Mouse (Mus musculus): Measurements from ENCODE around the gene Unc13a. TPM values are rescaled to one million over a fixed set of nuclear protein-coding genes. Genes with fewer than 3 reads are reported as not detected.
"Not testable (repeated sequence)": the region's sequence is repeated elsewhere in the genome, so short reads cannot be mapped to it uniquely, and the experiment has no call there.

The Unc13a gene
- polyA plus RNA-seq, 1 experiment from 2014 or later: 13.0 TPM

- H3K36me3 ChIP-seq (ENCODE audit: poor library complexity, severe bottlenecking): no peaks in the 10 kb centered on the region
- 89% methylated on average over 3 of the region's 3 CpGs for WGBS
- H3K9me3 ChIP-seq (replicated peaks): no peaks in the 10 kb centered on the region
- H3K4me1 ChIP-seq: 0 out of 2 replicates have a peak, but pooled peaks cover 8% of the 10 kb centered on the region
- no peak for ATAC-seq
- no peak overlapping the region for H3K27ac ChIP-seq
- no peak overlapping the region for H3K4me2 ChIP-seq
- H3K9ac ChIP-seq: no peak overlapping the region
- H3K27me3 ChIP-seq: peaks cover 78% of the 10 kb centered on the region
- no peak overlapping the region for H3K4me3 ChIP-seq
Measured at GRCm38 (mm10) chr8:71702923-71703322, 31.4 kb upstream of the Unc13a start.

- H3K9ac ChIP-seq: no peak overlapping the region
- no peak overlapping the region for H3K4me2 ChIP-seq
- no peak overlapping the region for H3K27ac ChIP-seq
- 0 out of 2 replicates have a peak, but pooled peaks cover 8% of the 10 kb centered on the region for H3K4me1 ChIP-seq
- no peaks in the 10 kb centered on the region for H3K9me3 ChIP-seq (replicated peaks)
- no peak for ATAC-seq
- WGBS: 40% methylated on average over 4 of the region's 4 CpGs
- no peaks in the 10 kb centered on the region for H3K36me3 ChIP-seq (ENCODE audit: poor library complexity, severe bottlenecking)
- H3K27me3 ChIP-seq: peaks cover 77% of the 10 kb centered on the region
- no peak overlapping the region for H3K4me3 ChIP-seq
Measured at GRCm38 (mm10) chr8:71702087-71702432, 30.5 kb upstream of the Unc13a start.

GRCm38 (mm10) chr8:71701414-71702086 lies 30.0 kb upstream of the Unc13a start, which contains the start of gene B3gnt3:
B3gnt3 (minus strand) TSS chr8:71701789.
- H3K9ac ChIP-seq: no peak within 1 kb of the TSS
- 18% methylated on average over 32 of the region's 34 CpGs for WGBS
- H3K27me3 ChIP-seq: peaks cover 82% of the 10 kb centered on the region
- H3K4me3 ChIP-seq: no peak within 1 kb of the TSS
- H3K36me3 ChIP-seq (ENCODE audit: poor library complexity, severe bottlenecking): no peaks in the 10 kb centered on the region
- ATAC-seq: no peak
- 0 out of 2 replicates have a peak, but pooled peaks cover 8% of the 10 kb centered on the region for H3K4me1 ChIP-seq
- no peaks in the 10 kb centered on the region for H3K9me3 ChIP-seq (replicated peaks)
- H3K4me2 ChIP-seq: peak within 1 kb of the TSS; percentile 2; the same call in 1 of the 2 replicates
- no peak within 1 kb of the TSS for H3K27ac ChIP-seq

DNA sequence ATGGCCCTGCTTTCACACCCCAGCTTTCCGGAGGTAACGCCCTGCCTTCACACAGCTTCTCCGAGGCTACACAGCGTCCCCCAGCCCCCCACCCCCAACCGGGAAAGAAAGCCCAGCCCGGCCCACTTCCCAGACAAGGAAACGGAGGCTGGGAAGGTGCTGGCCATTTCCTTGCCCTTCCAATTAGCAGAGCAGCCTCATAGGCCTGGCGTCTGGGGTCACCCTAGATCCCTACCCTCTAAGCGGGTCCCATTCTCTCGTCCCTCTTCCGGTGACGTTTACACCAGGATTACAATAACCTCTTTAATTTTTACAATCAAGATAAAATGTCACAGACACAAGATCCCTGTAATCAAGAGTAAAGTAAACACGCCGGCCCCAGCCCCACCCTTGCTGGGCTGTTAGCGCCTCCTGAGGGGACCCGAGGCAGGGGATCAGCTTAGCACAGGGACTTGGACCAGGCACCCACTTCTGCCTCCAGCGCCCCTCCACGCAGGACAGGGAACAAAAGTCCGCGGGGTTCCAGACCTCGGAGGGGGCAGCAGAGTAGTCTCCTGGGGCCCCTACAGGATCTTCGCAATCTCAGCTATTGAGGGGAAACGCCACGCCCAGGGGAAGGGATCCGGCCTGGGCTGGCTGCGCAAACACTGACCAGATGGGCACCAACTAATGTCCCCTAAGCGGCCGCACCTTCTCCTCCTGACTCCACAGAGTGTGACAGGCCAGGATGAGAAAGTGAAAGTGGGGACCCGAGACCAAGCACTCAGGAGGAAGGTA lies 29.1 kb upstream of the Unc13a start:
- H3K4me3 ChIP-seq: no peak overlapping the region
- 10% methylated on average over 29 of the region's 29 CpGs for WGBS
- H3K9me3 ChIP-seq (replicated peaks): no peaks in the 10 kb centered on the region
- H3K27me3 ChIP-seq: peaks cover 86% of the 10 kb centered on the region
- 0 out of 2 replicates have a peak, but pooled peaks cover 8% of the 10 kb centered on the region for H3K4me1 ChIP-seq
- H3K9ac ChIP-seq: no peak overlapping the region
- ATAC-seq: no peak
- H3K36me3 ChIP-seq (ENCODE audit: poor library complexity, severe bottlenecking): no peaks in the 10 kb centered on the region
- H3K4me2 ChIP-seq: peak overlapping the region; percentile 2; the same call in 1 of the 2 replicates
- no peak overlapping the region for H3K27ac ChIP-seq

DNA sequence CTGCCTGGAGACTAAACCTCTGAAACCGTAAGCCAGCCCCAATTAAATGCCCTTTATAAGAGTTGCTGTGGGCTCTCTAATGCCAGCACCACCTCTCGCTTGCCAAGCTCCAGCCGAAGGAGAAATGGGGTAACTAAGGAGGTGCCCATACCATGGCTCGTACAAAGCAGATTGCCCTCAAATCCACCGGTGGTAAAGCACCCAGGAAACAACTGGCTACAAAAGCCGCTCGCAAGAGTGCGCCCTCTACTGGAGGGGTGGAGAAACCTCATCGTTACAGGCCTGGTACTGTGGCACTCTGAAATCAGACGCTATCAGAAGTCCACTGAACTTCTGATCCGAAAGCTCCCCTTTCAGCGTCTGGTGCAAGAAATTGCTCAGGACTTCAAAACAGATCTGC lies 23.9 kb upstream of the Unc13a start:
- H3K9me3 ChIP-seq (replicated peaks): not testable (repeated sequence)
- WGBS: 64% methylated on average over 12 of the region's 12 CpGs

DNA sequence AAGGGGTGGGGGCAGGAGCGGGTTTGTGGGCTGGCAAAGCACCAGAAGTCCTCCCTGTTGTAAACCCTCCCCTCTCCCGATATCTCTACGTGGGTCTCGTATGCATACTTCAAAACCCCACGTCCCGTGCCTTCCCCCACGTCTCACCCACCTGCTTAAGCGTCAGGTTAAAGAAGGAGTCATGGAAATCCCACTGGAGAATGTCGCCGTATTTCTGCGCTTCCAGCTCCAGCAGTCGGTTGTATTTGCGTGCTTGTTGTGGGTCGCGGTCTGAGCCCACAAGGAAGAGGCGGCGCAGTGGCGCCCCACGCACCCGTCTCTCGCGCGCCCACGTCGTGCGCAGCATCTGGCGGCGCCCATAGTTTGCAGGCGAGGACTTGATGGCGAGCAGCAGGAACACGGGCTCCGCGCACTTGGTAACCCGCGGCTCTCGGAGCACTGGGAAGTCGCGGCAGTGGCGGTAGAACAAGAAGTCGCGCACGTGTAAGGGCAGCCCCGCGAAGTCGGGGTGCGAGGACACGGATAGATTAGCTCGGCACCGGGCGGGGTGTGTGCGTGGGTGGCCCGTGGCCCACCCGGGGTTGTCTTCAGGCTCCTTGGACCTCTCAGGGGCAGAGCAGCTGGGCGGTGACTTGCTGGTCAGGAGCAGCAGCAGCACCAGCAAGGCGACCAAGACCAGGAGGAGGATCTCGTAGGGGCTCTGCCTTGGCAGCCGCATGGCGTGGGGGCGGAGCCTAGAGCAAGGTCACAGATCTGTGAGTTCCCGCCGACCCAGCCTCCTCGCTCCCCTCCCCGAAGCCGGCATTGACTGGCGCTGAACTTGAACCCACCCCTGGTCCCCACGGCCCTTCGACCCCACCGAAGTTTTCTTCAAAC lies 21.8 kb upstream of the Unc13a start:
- Histone ChIP-seq H3K9me3 (replicated peaks) (no peaks in the 10 kb centered on the region), H3K4me3 (0 out of 2 replicates have a peak overlapping the region, but pooled peaks have one; percentile 11), H3K27me3 (peaks cover 91% of the 10 kb centered on the region), H3K4me1 (peaks cover 12% of the 10 kb centered on the region), H3K9ac (no peak overlapping the region), H3K4me2 (peak overlapping the region; percentile 27), H3K27ac (no peak overlapping the region), H3K36me3 (ENCODE audit: poor library complexity, severe bottlenecking) (no peaks in the 10 kb centered on the region)
- ATAC-seq: peak; percentile 59; the same call in 1 of the 2 replicates
- WGBS: 9% methylated on average over 68 of the region's 68 CpGs

More for the DNA sequence above, 23.9 kb upstream of the Unc13a start:
- H3K4me1 ChIP-seq: peaks cover 14% of the 10 kb centered on the region
- not testable (repeated sequence) for H3K27ac ChIP-seq; H3K9ac ChIP-seq; H3K4me2 ChIP-seq; H3K4me3 ChIP-seq; ATAC-seq; H3K36me3 ChIP-seq (ENCODE audit: poor library complexity, severe bottlenecking)
- H3K27me3 ChIP-seq: peaks cover 91% of the 10 kb centered on the region

DNA sequence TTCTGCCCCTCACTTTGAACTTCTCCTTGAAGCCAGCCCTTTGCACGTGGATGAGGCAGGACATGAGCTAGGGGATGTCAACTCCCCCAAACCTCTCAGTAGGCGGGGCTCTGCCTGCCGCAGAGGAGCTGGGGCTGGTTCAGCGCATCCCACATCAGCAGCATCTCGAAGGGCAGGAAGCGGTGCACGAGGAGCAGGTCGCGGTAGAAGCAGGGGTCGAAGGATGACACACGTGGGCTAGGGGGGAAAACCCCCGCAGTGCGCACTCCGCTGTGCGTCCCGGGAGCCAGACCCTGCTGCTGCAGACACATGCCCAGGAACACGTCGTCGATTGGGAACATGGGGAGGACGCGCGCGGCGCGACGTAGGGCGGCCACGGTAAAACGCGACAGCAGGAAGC lies 21.0 kb upstream of the Unc13a start:
- Histone ChIP-seq H3K36me3 (ENCODE audit: poor library complexity, severe bottlenecking) (no peaks in the 10 kb centered on the region), H3K27me3 (peaks cover 96% of the 10 kb centered on the region), H3K4me2 (0 out of 2 replicates have a peak overlapping the region, but pooled peaks have one; percentile 16), H3K27ac (no peak overlapping the region), H3K9me3 (replicated peaks) (no peaks in the 10 kb centered on the region), H3K9ac (no peak overlapping the region), H3K4me1 (peaks cover 12% of the 10 kb centered on the region), H3K4me3 (peak overlapping the region; percentile 10; the same call in 1 of the 2 replicates)
- ATAC-seq: peak; percentile 26
- WGBS: 2% methylated on average over 30 of the region's 30 CpGs

DNA sequence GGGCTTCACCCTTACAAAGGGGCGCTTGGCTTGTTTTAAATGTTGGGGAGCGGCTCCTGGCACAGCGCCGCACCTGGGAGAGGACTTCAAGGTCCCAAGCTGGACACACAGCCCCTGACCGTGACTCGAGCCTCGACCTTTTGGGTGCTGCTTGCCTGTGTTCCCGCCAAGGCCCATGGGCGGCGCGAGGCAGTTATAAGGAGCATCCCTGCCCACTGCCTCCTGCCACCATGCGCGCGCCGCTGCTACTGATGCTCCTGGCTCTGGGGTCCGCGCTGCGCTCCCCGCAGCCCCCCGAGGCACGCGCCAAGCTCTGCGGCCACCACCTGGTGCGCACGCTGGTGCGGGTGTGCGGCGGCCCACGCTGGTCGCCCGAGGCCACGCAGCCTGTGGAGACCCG lies 17.5 kb upstream of the Unc13a start, which contains the start of gene Insl3:
TSS of gene Insl3 (plus strand) at position 187 of the 400 bp plus-strand sequence.
- Histone ChIP-seq H3K4me3 (no peak within 1 kb of the TSS), H3K4me1 (peaks cover 26% of the 10 kb centered on the region), H3K9ac (no peak within 1 kb of the TSS), H3K9me3 (replicated peaks) (no peaks in the 10 kb centered on the region), H3K4me2 (no peak within 1 kb of the TSS), H3K27me3 (peaks cover 100% of the 10 kb centered on the region), H3K27ac (no peak within 1 kb of the TSS), H3K36me3 (ENCODE audit: poor library complexity, severe bottlenecking) (no peaks in the 10 kb centered on the region)
- ATAC-seq: no peak
- 3% methylated on average over 33 of the region's 33 CpGs for WGBS

DNA sequence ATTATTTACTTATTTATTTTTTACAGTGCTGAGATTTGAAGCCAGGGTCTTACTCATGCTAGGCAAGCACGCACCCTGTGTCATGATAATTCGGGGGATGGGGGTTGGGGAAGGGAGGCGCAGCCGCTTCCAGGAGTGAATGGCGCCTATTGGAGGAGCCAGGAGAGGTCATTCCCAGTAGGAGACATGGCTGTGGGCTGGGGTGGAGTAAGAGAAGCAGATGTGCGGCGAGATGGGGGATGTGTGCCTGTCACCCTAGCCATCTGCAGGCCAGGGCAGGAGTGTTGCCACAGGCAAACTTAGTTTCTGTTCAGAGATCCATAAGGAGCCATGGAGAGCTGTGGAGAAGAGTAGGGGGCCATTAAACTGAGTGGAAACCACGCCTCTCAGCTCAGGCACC lies 16.1 kb upstream of the Unc13a start:
- Histone ChIP-seq H3K9ac (no peak overlapping the region), H3K27ac (no peak overlapping the region), H3K4me2 (no peak overlapping the region), H3K36me3 (ENCODE audit: poor library complexity, severe bottlenecking) (no peaks in the 10 kb centered on the region), H3K4me3 (no peak overlapping the region), H3K27me3 (peaks cover 100% of the 10 kb centered on the region), H3K9me3 (replicated peaks) (no peaks in the 10 kb centered on the region), H3K4me1 (peaks cover 17% of the 10 kb centered on the region)
- ATAC-seq: no peak
- under 1% methylated on average over 8 of the region's 8 CpGs for WGBS

GRCm38 (mm10) chr8:71686143-71686734 lies 14.7 kb upstream of the Unc13a start:
- H3K4me2 ChIP-seq: peak overlapping the region; percentile 56
- peaks cover 100% of the 10 kb centered on the region for H3K27me3 ChIP-seq
- no peak overlapping the region for H3K27ac ChIP-seq
- H3K4me1 ChIP-seq: peaks cover 14% of the 10 kb centered on the region
- 0 out of 2 replicates have a peak overlapping the region, but pooled peaks have one; percentile 45 for H3K9ac ChIP-seq
- H3K36me3 ChIP-seq (ENCODE audit: poor library complexity, severe bottlenecking): no peaks in the 10 kb centered on the region
- under 1% methylated on average over 23 of the region's 23 CpGs for WGBS
- ATAC-seq: peak; percentile 62
- H3K4me3 ChIP-seq: peak overlapping the region; percentile 33
- H3K9me3 ChIP-seq (replicated peaks): no peaks in the 10 kb centered on the region

DNA sequence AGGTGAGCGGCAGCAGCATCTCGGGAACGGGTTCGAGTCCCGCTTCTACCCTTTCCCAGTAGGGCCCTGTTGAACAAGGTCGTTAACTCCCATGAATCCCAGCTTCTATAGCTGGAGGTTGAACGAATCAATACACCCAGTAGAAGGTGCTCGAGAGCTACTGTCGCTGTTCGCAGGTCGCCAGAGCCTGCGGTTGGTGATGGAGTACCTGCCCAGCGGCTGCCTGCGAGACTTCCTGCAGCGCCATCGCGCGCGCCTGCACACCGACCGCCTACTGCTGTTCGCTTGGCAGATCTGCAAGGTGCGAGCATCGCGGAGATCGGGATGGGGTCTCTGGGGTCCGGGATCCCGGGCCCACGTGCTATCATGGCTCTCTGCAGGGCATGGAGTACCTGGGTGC lies 14.0 kb upstream of the Unc13a start:
- Histone ChIP-seq H3K4me3 (peak overlapping the region; percentile 33), H3K9ac (peak overlapping the region; percentile 45), H3K4me2 (peak overlapping the region; percentile 56), H3K36me3 (ENCODE audit: poor library complexity, severe bottlenecking) (no peaks in the 10 kb centered on the region), H3K4me1 (peaks cover 14% of the 10 kb centered on the region), H3K9me3 (replicated peaks) (no peaks in the 10 kb centered on the region), H3K27ac (no peak overlapping the region), H3K27me3 (peaks cover 100% of the 10 kb centered on the region)
- peak; percentile 41 for ATAC-seq
- under 1% methylated on average over 28 of the region's 29 CpGs for WGBS
